ENCODE assay signal across 9 mouse cellular contexts in the genomic region with DNA sequence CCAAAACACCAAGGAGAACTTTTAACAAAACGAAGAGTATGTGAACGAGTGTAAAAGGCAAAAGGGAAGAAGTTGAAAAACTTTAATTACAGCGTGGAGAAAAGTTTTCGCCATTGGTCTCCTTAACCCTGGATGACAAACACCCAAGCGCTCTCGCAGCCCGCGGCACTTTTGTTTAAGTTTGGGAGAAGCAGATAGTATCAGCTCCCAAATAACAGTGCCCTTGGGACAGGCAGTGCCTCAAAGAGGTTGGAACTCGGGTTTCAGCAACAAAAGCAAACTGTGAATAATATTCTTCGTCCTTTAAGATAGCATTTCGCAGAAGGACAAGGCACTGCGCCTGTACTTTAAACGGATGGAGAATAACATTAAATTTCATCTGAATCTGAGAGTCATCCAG. TPM values are rescaled to one million over a fixed set of nuclear protein-coding genes. Genes with fewer than 3 reads are reported as not detected.
DNase-seq lines count a peak whose midpoint lies in the region; ATAC-seq and TF ChIP-seq lines count a peak whose summit lies in the region.
"Had no signal": no experiment of that assay in that cellular context is flagged by ENCODE, and none has a peak within 500 bp of the region (broad histone marks: within the 10 kb centered on the region; RNA-seq: fewer than 3 reads in every experiment).

No protein-coding gene starts in this region.

- no peaks in the 10 kb centered on the region for H3K9me3 ChIP-seq in lung, embryonic 15.5 days
- H3K9me3 ChIP-seq in hindbrain, embryonic 11.5 days (ENCODE audit: control insufficient read depth, low read length) = no peaks in the 10 kb centered on the region
- no peaks in the 10 kb centered on the region for H3K9me3 ChIP-seq in liver, embryonic 13.5 days (replicated peaks)
- no peaks in the 10 kb centered on the region for H3K9me3 ChIP-seq in stomach, postnatal 0 days (ENCODE audit: control insufficient read depth, low read length)

- WGBS in lung, embryonic 15.5 days = 3% methylated on average over 13 of the region's 13 CpGs
- WGBS in hindbrain, embryonic 11.5 days = 2% methylated on average over 13 of the region's 13 CpGs
- 2% methylated on average over 13 of the region's 13 CpGs for WGBS in liver, embryonic 13.5 days (ENCODE audit: insufficient replicate concordance)
- WGBS in stomach, postnatal 0 days = 10% methylated on average over 13 of the region's 13 CpGs

- H3K4me1 ChIP-seq in lung, embryonic 15.5 days = peaks cover 34% of the 10 kb centered on the region
- peaks cover 10% of the 10 kb centered on the region for H3K4me1 ChIP-seq in hindbrain, embryonic 11.5 days (replicated peaks; ENCODE audit: control insufficient read depth, insufficient read depth, low read length)
- peaks cover 39% of the 10 kb centered on the region for H3K4me1 ChIP-seq in liver, embryonic 13.5 days (replicated peaks)
- peaks cover 7% of the 10 kb centered on the region for H3K4me1 ChIP-seq in stomach, postnatal 0 days (replicated peaks; ENCODE audit: control insufficient read depth, insufficient read depth)

- no peaks in the 10 kb centered on the region for H3K36me3 ChIP-seq in lung, embryonic 15.5 days
- no peaks in the 10 kb centered on the region for H3K36me3 ChIP-seq in hindbrain, embryonic 11.5 days (ENCODE audit: control insufficient read depth, insufficient read depth, low read length)
- no peaks in the 10 kb centered on the region for H3K36me3 ChIP-seq in liver, embryonic 13.5 days
- no peaks in the 10 kb centered on the region for H3K36me3 ChIP-seq in stomach, postnatal 0 days (ENCODE audit: control insufficient read depth, insufficient read depth, low read length)

- peaks cover 61% of the 10 kb centered on the region for H3K27me3 ChIP-seq in lung, embryonic 15.5 days
- H3K27me3 ChIP-seq in hindbrain, embryonic 11.5 days (ENCODE audit: control insufficient read depth, insufficient read depth, low read length) = peaks cover 45% of the 10 kb centered on the region
- peaks cover 91% of the 10 kb centered on the region for H3K27me3 ChIP-seq in liver, embryonic 13.5 days
- H3K27me3 ChIP-seq in stomach, postnatal 0 days (ENCODE audit: control insufficient read depth, insufficient read depth, low read length) = no peaks in the 10 kb centered on the region; the same call in 1 of the 2 replicates

- no peak overlapping the region for H3K27ac ChIP-seq in lung, embryonic 15.5 days
- no peak overlapping the region for H3K27ac ChIP-seq in hindbrain, embryonic 11.5 days (ENCODE audit: low read depth, low read length)
- H3K27ac ChIP-seq in liver, embryonic 13.5 days = no peak overlapping the region
- no peak overlapping the region for H3K27ac ChIP-seq in stomach, postnatal 0 days (replicated peaks)

- ATAC-seq in lung, embryonic 15.5 days (ENCODE audit: borderline replicate concordance, extremely low read depth, low FRiP score, low TSS enrichment) = no peak
- no peak for ATAC-seq in hindbrain, embryonic 11.5 days (ENCODE audit: low FRiP score)
- ATAC-seq in liver, embryonic 13.5 days (ENCODE audit: low read depth) = no peak
- ATAC-seq in stomach, postnatal 0 days (ENCODE audit: low FRiP score, low TSS enrichment) = no peak
- no peak for ATAC-seq in megakaryocyte, adult 5-6 weeks (ENCODE audit: poor library complexity, severe bottlenecking)
- ATAC-seq: Patski had no signal

- H3K4me2 ChIP-seq in lung, embryonic 15.5 days = peak overlapping the region; percentile 97
- H3K4me2 ChIP-seq in hindbrain, embryonic 11.5 days (replicated peaks; ENCODE audit: low read depth, low read length) = peak overlapping the region; percentile 15; the same call in 1 of the 2 replicates
- 0 out of 2 replicates have a peak overlapping the region, but pooled peaks have one; percentile 14 for H3K4me2 ChIP-seq in liver, embryonic 13.5 days
- H3K4me2 ChIP-seq in stomach, postnatal 0 days (replicated peaks; ENCODE audit: low read depth) = peak overlapping the region; percentile 93

- no peak for DNase-seq in lung, postnatal 25 days (ENCODE audit: low spot score)
- DNase-seq in hindbrain, embryonic 11.5 days (ENCODE audit: low spot score) = peak; percentile 60
- DNase-seq in liver, embryonic 13.5 days = no peak
- DNase-seq in stomach, postnatal 0 days (ENCODE audit: low spot score) = no peak
- no peak for DNase-seq in Muller cell, postnatal 12 days (ENCODE audit: inconsistent ontology term)
- no peak for DNase-seq in thymus, postnatal 4 days

- no peak for TF ChIP-seq CTCF in stomach, postnatal 0 days (IDR thresholded peaks at IDR 0.05; ENCODE audit: low read depth)

- no peak overlapping the region for H3K9ac ChIP-seq in lung, embryonic 15.5 days
- no peak overlapping the region for H3K9ac ChIP-seq in hindbrain, embryonic 11.5 days (ENCODE audit: low read depth, low read length)
- H3K9ac ChIP-seq in liver, embryonic 13.5 days = no peak overlapping the region
- H3K9ac ChIP-seq in stomach, postnatal 0 days (ENCODE audit: low read length) = 0 out of 2 replicates have a peak overlapping the region, but pooled peaks have one; percentile 14

- peak overlapping the region; percentile 48 for H3K4me3 ChIP-seq in lung, embryonic 15.5 days
- H3K4me3 ChIP-seq in hindbrain, embryonic 11.5 days (ENCODE audit: low read depth, low read length) = peak overlapping the region; percentile 12; the same call in 1 of the 2 replicates
- H3K4me3 ChIP-seq in liver, embryonic 13.5 days (replicated peaks) = 0 out of 2 replicates have a peak overlapping the region, but pooled peaks have one; percentile 10
- peak overlapping the region; percentile 21 for H3K4me3 ChIP-seq in stomach, postnatal 0 days (ENCODE audit: low read depth, low read length)

- no peak for TF ChIP-seq EP300 in stomach, postnatal 0 days (optimal IDR thresholded peaks at IDR 0.05)

RNA-seq across cellular contexts. Expression of gene Sox6, which starts 0.6 kb away (rescaled TPM):
- polyA plus RNA-seq in lung, embryonic 15.5 days (2015; fragmentation: Nextera tagmentation; extraction: Ambion mirVana) = 23.1 and 24.1 TPM in 2 replicates
- 43.3 and 49.4 TPM in 2 replicates for polyA plus RNA-seq in hindbrain, embryonic 11.5 days (2014; fragmentation: Nextera tagmentation; extraction: Ambion mirVana)
- polyA plus RNA-seq in liver, embryonic 13.5 days (2015; fragmentation: Nextera tagmentation; extraction: Ambion mirVana) = 62.9 and 71.9 TPM in 2 replicates
- 28.7 and 32.2 TPM in 2 replicates for polyA plus RNA-seq in stomach, postnatal 0 days (2015; fragmentation: Nextera tagmentation; extraction: Ambion mirVana)
- total RNA-seq in megakaryocyte, adult 5-6 weeks (2015) = 0.45 and 3.8 TPM in 2 replicates
- total RNA-seq in megakaryocyte, adult 5-6 weeks (2017) = 0.99 and 1.2 TPM in 2 replicates

RNA-seq across cellular contexts. Expression of gene 1110004F10Rik, which starts 1.2 kb away (rescaled TPM):
- 254 and 260 TPM in 2 replicates for polyA plus RNA-seq in lung, embryonic 15.5 days (2015; fragmentation: Nextera tagmentation; extraction: Ambion mirVana)
- 358 and 405 TPM in 2 replicates for polyA plus RNA-seq in hindbrain, embryonic 11.5 days (2014; fragmentation: Nextera tagmentation; extraction: Ambion mirVana)
- 144 and 162 TPM in 2 replicates for polyA plus RNA-seq in liver, embryonic 13.5 days (2015; fragmentation: Nextera tagmentation; extraction: Ambion mirVana)
- polyA plus RNA-seq in stomach, postnatal 0 days (2015; fragmentation: Nextera tagmentation; extraction: Ambion mirVana) = 159 TPM in 2 replicates
- total RNA-seq in megakaryocyte, adult 5-6 weeks (2015) = 85.7 and 95.9 TPM in 2 replicates
- total RNA-seq in megakaryocyte, adult 5-6 weeks (2017) = 154 and 167 TPM in 2 replicates

RNA-seq across cellular contexts. Expression of gene Gm4353, which starts 46.4 kb away (rescaled TPM):
- 0.36 and 1.1 TPM in 2 replicates for polyA plus RNA-seq in lung, embryonic 15.5 days (2015; fragmentation: Nextera tagmentation; extraction: Ambion mirVana)
- polyA plus RNA-seq in hindbrain, embryonic 11.5 days (2014; fragmentation: Nextera tagmentation; extraction: Ambion mirVana) = 0.97 and 1.1 TPM in 2 replicates
- polyA plus RNA-seq in liver, embryonic 13.5 days (2015; fragmentation: Nextera tagmentation; extraction: Ambion mirVana) = 0.62 and 1.3 TPM in 2 replicates
- 0.18 and 0.33 TPM in 2 replicates for polyA plus RNA-seq in stomach, postnatal 0 days (2015; fragmentation: Nextera tagmentation; extraction: Ambion mirVana)
- total RNA-seq in megakaryocyte, adult 5-6 weeks (2015) = 0.22 and 0.23 TPM in 2 replicates
- 0.66 and 0.81 TPM in 2 replicates for total RNA-seq in megakaryocyte, adult 5-6 weeks (2017)

Comparison
In these comparisons a context has a peak if more than half of its experiments do, and no peak if none do; other contexts are left out.
1. H3K4me2 ChIP-seq: peak in every context shown above with its lines; median percentile 97 in lung, embryonic 15.5 days; 93 in stomach, postnatal 0 days; 15 in hindbrain, embryonic 11.5 days; 14 in liver, embryonic 13.5 days.